Mouse (Mus musculus): ENCODE data around the gene Cd47. TPM values are rescaled to one million over a fixed set of nuclear protein-coding genes. Genes with fewer than 3 reads are reported as not detected.

Cd47 gene
- polyA plus RNA-seq, 1 experiment from 2014 or later, result 102 TPM

GRCm38 (mm10) chr16:49954909-49955308, 154.6 kb downstream of the Cd47 start:
- no peak overlapping the region for H3K4me3 ChIP-seq (ENCODE audit: low read depth, low read length)
- 0 out of 2 replicates have a peak, but pooled peaks cover 9% of the 10 kb centered on the region for H3K4me1 ChIP-seq (ENCODE audit: control insufficient read depth, insufficient read depth, low read length)
- no peak for ATAC-seq (ENCODE audit: low read depth)
- no peak for DNase-seq (ENCODE audit: low spot score)
- no peak overlapping the region for H3K4me2 ChIP-seq (ENCODE audit: low read depth, low read length)
- no peaks in the 10 kb centered on the region for H3K27me3 ChIP-seq (replicated peaks; ENCODE audit: control insufficient read depth, insufficient read depth, low read length)
- H3K27ac ChIP-seq (replicated peaks; ENCODE audit: low read depth, low read length), result no peak overlapping the region
- H3K9me3 ChIP-seq (ENCODE audit: control insufficient read depth, low read length), result no peaks in the 10 kb centered on the region
- 91% methylated on average over 10 of the region's 10 CpGs for WGBS
- H3K36me3 ChIP-seq (ENCODE audit: control insufficient read depth, insufficient read depth, low read length), result no peaks in the 10 kb centered on the region
- H3K9ac ChIP-seq (ENCODE audit: low read depth, low read length), result no peak overlapping the region

GRCm38 (mm10) chr16:49955325-49955724, 155.0 kb downstream of the Cd47 start:
- H3K27ac ChIP-seq (replicated peaks; ENCODE audit: low read depth, low read length), result no peak overlapping the region
- 0 out of 2 replicates have a peak, but pooled peaks cover 9% of the 10 kb centered on the region for H3K4me1 ChIP-seq (ENCODE audit: control insufficient read depth, insufficient read depth, low read length)
- H3K4me2 ChIP-seq (ENCODE audit: low read depth, low read length), result no peak overlapping the region
- DNase-seq (ENCODE audit: low spot score) (no peak), ATAC-seq (ENCODE audit: low read depth) (no peak)
- no peaks in the 10 kb centered on the region for H3K36me3 ChIP-seq (ENCODE audit: control insufficient read depth, insufficient read depth, low read length)
- H3K9me3 ChIP-seq (ENCODE audit: control insufficient read depth, low read length), result no peaks in the 10 kb centered on the region
- WGBS, result 97% methylated on average over 2 of the region's 2 CpGs
- no peaks in the 10 kb centered on the region for H3K27me3 ChIP-seq (replicated peaks; ENCODE audit: control insufficient read depth, insufficient read depth, low read length)
- H3K9ac ChIP-seq (ENCODE audit: low read depth, low read length), result no peak overlapping the region
- H3K4me3 ChIP-seq (ENCODE audit: low read depth, low read length), result no peak overlapping the region

GRCm38 (mm10) chr16:49955952-49956351, 155.6 kb downstream of the Cd47 start:
- H3K4me1 ChIP-seq (ENCODE audit: control insufficient read depth, insufficient read depth, low read length), result 0 out of 2 replicates have a peak, but pooled peaks cover 9% of the 10 kb centered on the region
- no peak overlapping the region for H3K9ac ChIP-seq (ENCODE audit: low read depth, low read length)
- H3K9me3 ChIP-seq (ENCODE audit: control insufficient read depth, low read length), result no peaks in the 10 kb centered on the region
- H3K4me2 ChIP-seq (ENCODE audit: low read depth, low read length), result no peak overlapping the region
- H3K36me3 ChIP-seq (ENCODE audit: control insufficient read depth, insufficient read depth, low read length), result no peaks in the 10 kb centered on the region
- no peaks in the 10 kb centered on the region for H3K27me3 ChIP-seq (replicated peaks; ENCODE audit: control insufficient read depth, insufficient read depth, low read length)
- DNase-seq (ENCODE audit: low spot score), result no peak
- ATAC-seq (ENCODE audit: low read depth), result no peak
- WGBS, result 80% methylated on average over 2 of the region's 2 CpGs
- no peak overlapping the region for H3K4me3 ChIP-seq (ENCODE audit: low read depth, low read length)
- no peak overlapping the region for H3K27ac ChIP-seq (replicated peaks; ENCODE audit: low read depth, low read length)

- no peak overlapping the region for H3K4me3 ChIP-seq (ENCODE audit: low read depth, low read length)
- no peaks in the 10 kb centered on the region for H3K36me3 ChIP-seq (ENCODE audit: control insufficient read depth, insufficient read depth, low read length)
- DNase-seq (ENCODE audit: low spot score), result no peak
- no peak for ATAC-seq (ENCODE audit: low read depth)
- WGBS, result 76% methylated on average over 7 of the region's 7 CpGs
- H3K27me3 ChIP-seq (replicated peaks; ENCODE audit: control insufficient read depth, insufficient read depth, low read length), result no peaks in the 10 kb centered on the region
- H3K4me1 ChIP-seq (ENCODE audit: control insufficient read depth, insufficient read depth, low read length), result 0 out of 2 replicates have a peak, but pooled peaks cover 6% of the 10 kb centered on the region
- no peak overlapping the region for H3K4me2 ChIP-seq (ENCODE audit: low read depth, low read length)
- no peak overlapping the region for H3K27ac ChIP-seq (replicated peaks; ENCODE audit: low read depth, low read length)
- no peaks in the 10 kb centered on the region for H3K9me3 ChIP-seq (ENCODE audit: control insufficient read depth, low read length)
- no peak overlapping the region for H3K9ac ChIP-seq (ENCODE audit: low read depth, low read length)
Observed at GRCm38 (mm10) chr16:49956531-49957302, 156.4 kb downstream of the Cd47 start.

GRCm38 (mm10) chr16:49958900-49959436, 158.6 kb downstream of the Cd47 start:
- ATAC-seq (ENCODE audit: low read depth) (no peak), DNase-seq (ENCODE audit: low spot score) (no peak)
- peaks cover 3% of the 10 kb centered on the region; the same call in 1 of the 2 replicates for H3K4me1 ChIP-seq (ENCODE audit: control insufficient read depth, insufficient read depth, low read length)
- no peak overlapping the region for H3K27ac ChIP-seq (replicated peaks; ENCODE audit: low read depth, low read length)
- H3K27me3 ChIP-seq (replicated peaks; ENCODE audit: control insufficient read depth, insufficient read depth, low read length), result no peaks in the 10 kb centered on the region
- 85% methylated on average over 5 of the region's 5 CpGs for WGBS
- no peak overlapping the region for H3K4me3 ChIP-seq (ENCODE audit: low read depth, low read length)
- H3K4me2 ChIP-seq (ENCODE audit: low read depth, low read length), result no peak overlapping the region
- H3K9ac ChIP-seq (ENCODE audit: low read depth, low read length), result no peak overlapping the region
- no peaks in the 10 kb centered on the region for H3K36me3 ChIP-seq (ENCODE audit: control insufficient read depth, insufficient read depth, low read length)
- H3K9me3 ChIP-seq (ENCODE audit: control insufficient read depth, low read length), result no peaks in the 10 kb centered on the region

- H3K27ac ChIP-seq (replicated peaks; ENCODE audit: low read depth, low read length), result no peak overlapping the region
- H3K4me2 ChIP-seq (ENCODE audit: low read depth, low read length), result no peak overlapping the region
- no peaks in the 10 kb centered on the region for H3K27me3 ChIP-seq (replicated peaks; ENCODE audit: control insufficient read depth, insufficient read depth, low read length)
- ATAC-seq (ENCODE audit: low read depth), result no peak
- H3K9ac ChIP-seq (ENCODE audit: low read depth, low read length), result no peak overlapping the region
- peaks cover 9% of the 10 kb centered on the region; the same call in 1 of the 2 replicates for H3K4me1 ChIP-seq (ENCODE audit: control insufficient read depth, insufficient read depth, low read length)
- DNase-seq (ENCODE audit: low spot score), result no peak
- H3K36me3 ChIP-seq (ENCODE audit: control insufficient read depth, insufficient read depth, low read length), result no peaks in the 10 kb centered on the region
- no peak overlapping the region for H3K4me3 ChIP-seq (ENCODE audit: low read depth, low read length)
- 89% methylated on average over 3 of the region's 3 CpGs for WGBS
- no peaks in the 10 kb centered on the region for H3K9me3 ChIP-seq (ENCODE audit: control insufficient read depth, low read length)
Observed at GRCm38 (mm10) chr16:49962305-49962704, 162.0 kb downstream of the Cd47 start.

GRCm38 (mm10) chr16:49964321-49964986, 164.1 kb downstream of the Cd47 start:
- ATAC-seq (ENCODE audit: low read depth), result no peak
- Histone ChIP-seq H3K9ac (ENCODE audit: low read depth, low read length) (no peak overlapping the region), H3K9me3 (ENCODE audit: control insufficient read depth, low read length) (no peaks in the 10 kb centered on the region), H3K4me2 (ENCODE audit: low read depth, low read length) (no peak overlapping the region), H3K36me3 (ENCODE audit: control insufficient read depth, insufficient read depth, low read length) (no peaks in the 10 kb centered on the region), H3K27ac (replicated peaks; ENCODE audit: low read depth, low read length) (no peak overlapping the region), H3K4me1 (ENCODE audit: control insufficient read depth, insufficient read depth, low read length) (peaks cover 9% of the 10 kb centered on the region; the same call in 1 of the 2 replicates), H3K4me3 (ENCODE audit: low read depth, low read length) (no peak overlapping the region), H3K27me3 (replicated peaks; ENCODE audit: control insufficient read depth, insufficient read depth, low read length) (no peaks in the 10 kb centered on the region)
- DNase-seq (ENCODE audit: low spot score), result no peak
- WGBS, result 67% methylated on average over 7 of the region's 7 CpGs
